Mouse (Mus musculus): ENCODE data around the gene Mlh3. TPM values are rescaled to one million over a fixed set of nuclear protein-coding genes. Genes with fewer than 3 reads are reported as not detected.

The Mlh3 gene
- total RNA-seq (2014; fragmentation: Nextera tagmentation) (25.2 and 33.6 TPM in 2 replicates), total RNA-seq (2017) (19.5 and 20.8 TPM in 2 replicates), polyA plus RNA-seq (2012) (1.9 and 2.2 TPM in 2 replicates)

GRCm38 (mm10) chr12:85270319-85270718, at the start of gene Mlh3:
TSS of gene Mlh3 (minus strand) at chr12:85270599.
- DNase-seq (ENCODE audit: low spot score) = peak; percentile 67
- TF ChIP-seq POLR2AphosphoS5 (IDR thresholded peaks at IDR 0.05; ENCODE audit: insufficient replicate concordance, low read depth, low read length) (no peak), CTCF (IDR thresholded peaks at IDR 0.05; ENCODE audit: low read depth, low read length) (no peak), GATA1 (IDR thresholded peaks at IDR 0.05; ENCODE audit: borderline replicate concordance, low read length) (no peak), GATA2 (IDR thresholded peaks at IDR 0.05; ENCODE audit: borderline replicate concordance, low read depth, low read length) (no peak), TAL1 (conservative IDR thresholded peaks at IDR 0.05; ENCODE audit: low read depth, low read length) (no peak)
- Histone ChIP-seq H3K27me3 (ENCODE audit: insufficient read depth, low read length) (no peaks in the 10 kb centered on the region), H3K36me3 (replicated peaks) (peaks cover 41% of the 10 kb centered on the region), H3K9me3 (replicated peaks) (no peaks in the 10 kb centered on the region), H3K4me1 (ENCODE audit: insufficient read depth, low read depth, low read length) (peaks cover 10% of the 10 kb centered on the region), H3K4me3 (ENCODE audit: low read depth, low read length) (peak within 1 kb of the TSS; percentile 70)
- peak; percentile 42; the same call in 1 of the 2 replicates for ATAC-seq (ENCODE audit: extremely low read depth, insufficient number of reproducible peaks, low FRiP score, poor library complexity, severe bottlenecking)

GRCm38 (mm10) chr12:85308651-85309050, 38.3 kb upstream of the Mlh3 start:
- Histone ChIP-seq H3K36me3 (replicated peaks) (peaks cover 99% of the 10 kb centered on the region), H3K4me3 (ENCODE audit: low read depth, low read length) (no peak overlapping the region), H3K27me3 (ENCODE audit: insufficient read depth, low read length) (no peaks in the 10 kb centered on the region), H3K9me3 (replicated peaks) (no peaks in the 10 kb centered on the region), H3K4me1 (ENCODE audit: insufficient read depth, low read depth, low read length) (peaks cover 14% of the 10 kb centered on the region)
- TF ChIP-seq CTCF (IDR thresholded peaks at IDR 0.05; ENCODE audit: low read depth, low read length) (no peak), TAL1 (conservative IDR thresholded peaks at IDR 0.05; ENCODE audit: low read depth, low read length) (no peak), POLR2AphosphoS5 (IDR thresholded peaks at IDR 0.05; ENCODE audit: insufficient replicate concordance, low read depth, low read length) (no peak), GATA1 (IDR thresholded peaks at IDR 0.05; ENCODE audit: borderline replicate concordance, low read length) (no peak), GATA2 (IDR thresholded peaks at IDR 0.05; ENCODE audit: borderline replicate concordance, low read depth, low read length) (no peak)
- DNase-seq (ENCODE audit: low spot score) (no peak), ATAC-seq (ENCODE audit: extremely low read depth, insufficient number of reproducible peaks, low FRiP score, poor library complexity, severe bottlenecking) (no peak)

GRCm38 (mm10) chr12:85305247-85305892, 35.0 kb upstream of the Mlh3 start:
- peak; percentile 48 for ATAC-seq (ENCODE audit: extremely low read depth, insufficient number of reproducible peaks, low FRiP score, poor library complexity, severe bottlenecking)
- peak; percentile 67 for DNase-seq (ENCODE audit: low spot score)

GRCm38 (mm10) chr12:85304725-85305124, 34.3 kb upstream of the Mlh3 start:
- DNase-seq (ENCODE audit: low spot score) (no peak), ATAC-seq (ENCODE audit: extremely low read depth, insufficient number of reproducible peaks, low FRiP score, poor library complexity, severe bottlenecking) (no peak)
- Histone ChIP-seq H3K4me1 (ENCODE audit: insufficient read depth, low read depth, low read length) (peaks cover 14% of the 10 kb centered on the region), H3K4me3 (ENCODE audit: low read depth, low read length) (no peak overlapping the region), H3K9me3 (replicated peaks) (no peaks in the 10 kb centered on the region), H3K27me3 (ENCODE audit: insufficient read depth, low read length) (no peaks in the 10 kb centered on the region), H3K36me3 (replicated peaks) (peaks cover 96% of the 10 kb centered on the region)
- TF ChIP-seq TAL1 (conservative IDR thresholded peaks at IDR 0.05; ENCODE audit: low read depth, low read length) = no peak
- no peak for TF ChIP-seq POLR2AphosphoS5 (IDR thresholded peaks at IDR 0.05; ENCODE audit: insufficient replicate concordance, low read depth, low read length)
- no peak for TF ChIP-seq CTCF (IDR thresholded peaks at IDR 0.05; ENCODE audit: low read depth, low read length)

More at GRCm38 (mm10) chr12:85305247-85305892, 35.0 kb upstream of the Mlh3 start:
- H3K36me3 ChIP-seq (replicated peaks) = peaks cover 98% of the 10 kb centered on the region
- H3K4me1 ChIP-seq (ENCODE audit: insufficient read depth, low read depth, low read length) = peaks cover 14% of the 10 kb centered on the region
- H3K27me3 ChIP-seq (ENCODE audit: insufficient read depth, low read length) = no peaks in the 10 kb centered on the region
- H3K9me3 ChIP-seq (replicated peaks) = no peaks in the 10 kb centered on the region
- H3K4me3 ChIP-seq (ENCODE audit: low read depth, low read length) = peak overlapping the region; percentile 57; the same call in 1 of the 2 replicates
- TF ChIP-seq GATA2 (IDR thresholded peaks at IDR 0.05; ENCODE audit: borderline replicate concordance, low read depth, low read length) (no peak), TAL1 (conservative IDR thresholded peaks at IDR 0.05; ENCODE audit: low read depth, low read length) (no peak), CTCF (IDR thresholded peaks at IDR 0.05; ENCODE audit: low read depth, low read length) (peak; percentile 99)

- H3K4me1 ChIP-seq (ENCODE audit: insufficient read depth, low read depth, low read length) = peaks cover 16% of the 10 kb centered on the region
- H3K36me3 ChIP-seq (replicated peaks) = peaks cover 92% of the 10 kb centered on the region
- TF ChIP-seq POLR2AphosphoS5 (IDR thresholded peaks at IDR 0.05; ENCODE audit: insufficient replicate concordance, low read depth, low read length) (no peak), CTCF (IDR thresholded peaks at IDR 0.05; ENCODE audit: low read depth, low read length) (no peak), GATA1 (IDR thresholded peaks at IDR 0.05; ENCODE audit: borderline replicate concordance, low read length) (no peak), GATA2 (IDR thresholded peaks at IDR 0.05; ENCODE audit: borderline replicate concordance, low read depth, low read length) (no peak), TAL1 (conservative IDR thresholded peaks at IDR 0.05; ENCODE audit: low read depth, low read length) (no peak)
- no peak overlapping the region for H3K4me3 ChIP-seq (ENCODE audit: low read depth, low read length)
- DNase-seq (ENCODE audit: low spot score) = no peak
- H3K27me3 ChIP-seq (ENCODE audit: insufficient read depth, low read length) = no peaks in the 10 kb centered on the region
- no peak for ATAC-seq (ENCODE audit: extremely low read depth, insufficient number of reproducible peaks, low FRiP score, poor library complexity, severe bottlenecking)
- no peaks in the 10 kb centered on the region for H3K9me3 ChIP-seq (replicated peaks)
These were observed 32.9 kb upstream of the Mlh3 start for GRCm38 (mm10) chr12:85303256-85303655.

GRCm38 (mm10) chr12:85298835-85299180, 28.4 kb upstream of the Mlh3 start:
- Histone ChIP-seq H3K4me1 (ENCODE audit: insufficient read depth, low read depth, low read length) (peaks cover 2% of the 10 kb centered on the region; the same call in 1 of the 2 replicates), H3K36me3 (replicated peaks) (peaks cover 55% of the 10 kb centered on the region), H3K27me3 (ENCODE audit: insufficient read depth, low read length) (no peaks in the 10 kb centered on the region; the same call in 1 of the 2 replicates), H3K9me3 (replicated peaks) (0 out of 2 replicates have a peak, but pooled peaks cover 5% of the 10 kb centered on the region), H3K4me3 (ENCODE audit: low read depth, low read length) (no peak overlapping the region)
- ATAC-seq (ENCODE audit: extremely low read depth, insufficient number of reproducible peaks, low FRiP score, poor library complexity, severe bottlenecking) (no peak), DNase-seq (ENCODE audit: low spot score) (no peak)
- TF ChIP-seq GATA2 (IDR thresholded peaks at IDR 0.05; ENCODE audit: borderline replicate concordance, low read depth, low read length) = no peak
- no peak for TF ChIP-seq POLR2AphosphoS5 (IDR thresholded peaks at IDR 0.05; ENCODE audit: insufficient replicate concordance, low read depth, low read length)
- TF ChIP-seq GATA1 (IDR thresholded peaks at IDR 0.05; ENCODE audit: borderline replicate concordance, low read length) = no peak

Measured in G1E (cell line).